Mouse (Mus musculus) cerebellum, adult 9-10 months (tissue): ENCODE data around the gene Fut7.
"Not testable (repeated sequence)": the region's sequence is repeated elsewhere in the genome, so short reads cannot be mapped to it uniquely, and the experiment has no call there.

Source experiments
- DNase-seq: peaks from one replicate; pipeline ENCODE4 v3.0.0; 2022

Fut7 gene

GRCm38 (mm10) chr2:25422587-25423410, at the start of gene Fut7:
Gene Fut7 (plus strand): TSS chr2:25423267.
- DNase-seq: peak; percentile 55

- DNase-seq: no peak
Observed at GRCm38 (mm10) chr2:25373431-25373830, 49.6 kb upstream of the Fut7 start.

GRCm38 (mm10) chr2:25376589-25376988, 46.5 kb upstream of the Fut7 start:
- DNase-seq: peak; percentile 77

- no peak for DNase-seq
Observed at GRCm38 (mm10) chr2:25384492-25384891, 38.6 kb upstream of the Fut7 start.

DNA sequence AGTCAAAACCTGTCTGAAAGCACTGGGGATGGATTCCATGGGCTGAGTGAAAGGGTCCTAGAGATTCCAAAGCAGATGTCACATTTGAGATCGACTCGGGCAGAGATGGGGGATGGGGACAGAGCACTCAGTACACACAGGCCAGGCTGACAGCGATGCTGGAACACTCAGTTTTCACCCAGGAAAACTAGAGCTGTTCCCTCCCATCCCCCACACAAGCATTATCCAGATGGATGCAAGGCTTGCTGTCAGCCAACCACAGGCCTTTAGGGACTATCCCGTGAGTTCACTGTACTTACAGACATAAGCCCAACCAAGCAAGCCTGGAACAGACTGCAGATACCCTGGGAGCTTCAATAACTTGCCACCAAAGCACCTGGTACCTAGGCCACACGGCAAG, 31.8 kb upstream of the Fut7 start:
- DNase-seq: no peak

- DNase-seq: peak; percentile 68
Observed at GRCm38 (mm10) chr2:25394281-25395221, 28.5 kb upstream of the Fut7 start.

DNA sequence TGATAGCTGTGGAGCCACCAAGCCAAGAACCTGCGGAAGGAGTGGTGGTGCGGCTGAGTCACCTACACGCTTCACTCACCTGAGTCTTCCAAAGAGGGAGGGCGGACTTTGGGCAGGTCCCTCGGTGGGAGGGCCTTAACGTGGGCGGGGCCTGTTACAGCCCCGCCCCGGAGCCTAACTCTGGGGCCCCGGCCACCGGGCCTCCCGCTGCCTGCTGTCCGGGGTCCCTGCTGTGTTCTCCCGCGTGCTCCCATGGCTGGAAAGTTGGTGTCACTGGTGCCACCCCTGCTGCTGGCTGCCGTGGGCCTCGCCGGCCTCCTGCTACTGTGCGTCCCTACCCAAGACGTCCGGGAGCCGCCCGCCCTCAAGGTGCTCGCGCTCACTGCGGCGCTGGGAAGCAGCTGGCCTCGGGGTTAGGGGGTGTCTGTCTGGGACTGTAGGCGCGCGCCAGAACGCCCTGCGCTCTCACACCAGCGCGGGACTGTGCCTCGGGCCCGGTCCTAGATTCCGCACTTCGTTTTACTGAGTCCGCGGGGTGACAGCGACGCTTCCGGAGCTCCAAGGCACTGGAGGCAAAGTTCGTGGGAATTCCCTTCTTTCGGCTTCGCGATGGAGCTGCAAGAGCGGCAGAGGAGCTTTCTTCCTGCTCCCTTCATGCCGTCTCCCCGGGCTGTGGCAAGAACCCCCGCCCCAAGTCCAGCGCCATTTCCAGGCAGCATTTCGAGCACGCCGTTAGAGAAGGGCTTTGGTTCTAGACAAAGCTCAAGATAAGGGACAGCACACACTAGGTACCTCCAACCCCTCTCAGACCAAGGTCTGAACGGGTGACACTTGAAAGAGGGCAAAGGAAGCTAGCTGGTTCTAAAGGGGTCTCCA, 27.1 kb upstream of the Fut7 start, which contains the start of gene Entpd2:
Entpd2 (plus strand) TSS at position 154 of the 876 bp plus-strand sequence.
- peak; percentile 67 for DNase-seq

- DNase-seq: peak; percentile 83
Observed at GRCm38 (mm10) chr2:25396597-25396983, 26.5 kb upstream of the Fut7 start.

GRCm38 (mm10) chr2:25397010-25397409, 26.1 kb upstream of the Fut7 start:
- no peak for DNase-seq

DNA sequence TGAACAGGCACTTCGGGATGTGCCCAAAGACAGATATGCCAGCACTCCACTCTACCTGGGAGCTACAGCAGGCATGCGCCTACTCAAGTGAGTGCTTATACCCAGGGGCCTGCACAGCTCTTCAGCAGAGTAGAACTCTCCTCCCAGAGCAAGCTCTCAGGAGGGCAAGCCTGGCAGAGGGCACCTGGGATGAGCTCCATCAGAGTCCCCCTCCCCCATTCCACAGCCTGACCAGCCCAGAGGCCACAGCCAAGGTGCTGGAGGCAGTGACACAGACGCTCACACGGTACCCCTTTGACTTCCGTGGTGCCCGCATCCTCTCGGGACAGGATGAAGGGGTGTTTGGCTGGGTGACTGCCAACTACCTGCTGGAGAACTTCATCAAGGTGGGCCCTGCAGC, 25.0 kb upstream of the Fut7 start:
- DNase-seq: no peak

- no peak for DNase-seq
Observed at GRCm38 (mm10) chr2:25399051-25399450, 24.0 kb upstream of the Fut7 start, which contains the start of gene Npdc1. Gene Npdc1 (plus strand): TSS chr2:25399351.

- DNase-seq: no peak
Observed at GRCm38 (mm10) chr2:25400291-25400690, 22.8 kb upstream of the Fut7 start.

GRCm38 (mm10) chr2:25400764-25401163, 22.3 kb upstream of the Fut7 start:
- peak; percentile 75 for DNase-seq

- DNase-seq: peak; percentile 88
Observed at GRCm38 (mm10) chr2:25402377-25402971, 20.6 kb upstream of the Fut7 start.

DNA sequence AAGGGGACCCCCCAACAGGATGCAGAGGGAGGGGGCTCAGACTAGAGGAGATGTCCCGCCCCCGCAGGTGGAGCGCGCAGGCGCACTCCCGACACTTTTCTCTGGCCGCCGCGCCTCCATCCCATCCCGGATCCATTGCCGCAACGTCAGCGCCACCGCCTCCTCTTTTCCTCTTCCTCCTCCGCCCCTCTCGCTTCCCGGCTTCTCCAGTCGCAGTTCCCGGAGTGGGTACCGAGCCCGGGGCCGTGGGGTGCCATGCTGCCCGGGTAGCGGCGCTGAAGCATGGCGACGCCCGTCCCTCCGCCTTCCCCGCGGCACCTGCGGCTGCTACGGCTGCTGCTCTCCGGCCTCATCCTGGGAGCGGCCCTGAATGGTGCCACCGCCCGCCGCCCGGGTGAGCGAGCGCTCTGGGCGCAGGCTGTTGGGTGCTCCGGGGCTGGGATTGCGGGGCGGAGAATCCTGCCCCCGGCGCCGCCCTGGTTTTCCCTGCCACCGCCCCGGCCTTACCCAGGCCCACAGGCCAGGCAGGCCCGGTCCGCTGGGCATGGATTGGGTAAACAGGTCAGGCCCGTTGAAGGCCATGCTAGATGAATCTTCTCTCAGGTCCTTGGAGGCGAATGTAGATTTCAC, 20.0 kb upstream of the Fut7 start:
- peak; percentile 90 for DNase-seq

GRCm38 (mm10) chr2:25403994-25404393, 19.1 kb upstream of the Fut7 start:
- DNase-seq: no peak

DNA sequence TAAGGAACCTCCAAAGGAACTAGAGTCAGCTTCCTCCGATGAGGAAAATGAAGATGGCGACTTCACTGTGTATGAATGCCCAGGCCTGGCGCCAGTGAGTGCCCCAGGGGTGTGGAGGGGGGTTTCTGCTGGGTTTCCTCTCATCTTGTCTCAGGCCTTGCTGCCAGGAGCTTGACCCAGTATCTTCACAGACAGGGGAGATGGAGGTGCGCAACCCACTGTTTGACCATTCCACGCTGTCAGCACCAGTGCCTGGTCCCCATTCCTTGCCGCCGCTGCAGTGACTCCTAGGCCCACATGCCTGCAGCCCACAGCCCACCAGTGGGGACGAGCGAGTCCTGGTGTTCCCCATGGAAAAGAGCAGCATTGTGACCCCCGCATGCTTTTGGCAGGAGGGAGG, 14.2 kb upstream of the Fut7 start:
- DNase-seq: no peak

DNA sequence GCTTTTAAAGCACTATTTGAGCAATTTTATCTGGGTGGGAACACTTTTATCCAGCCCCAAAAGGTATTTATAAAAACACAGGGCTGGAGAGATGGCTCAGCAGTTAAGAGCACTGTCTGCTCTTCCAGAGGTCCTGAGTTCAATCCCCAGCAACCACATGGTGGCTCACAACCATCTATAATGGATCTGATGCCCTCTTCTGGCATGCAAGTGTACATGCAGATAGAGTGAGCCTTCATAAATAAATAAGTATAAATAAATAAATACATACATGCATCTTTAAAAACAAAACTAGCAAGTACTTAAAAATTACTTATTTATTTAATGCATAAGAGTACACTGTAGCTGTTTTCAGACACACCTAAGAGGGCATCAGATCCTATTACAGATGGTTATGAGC, 9.6 kb upstream of the Fut7 start:
- not testable (repeated sequence) for DNase-seq

DNA sequence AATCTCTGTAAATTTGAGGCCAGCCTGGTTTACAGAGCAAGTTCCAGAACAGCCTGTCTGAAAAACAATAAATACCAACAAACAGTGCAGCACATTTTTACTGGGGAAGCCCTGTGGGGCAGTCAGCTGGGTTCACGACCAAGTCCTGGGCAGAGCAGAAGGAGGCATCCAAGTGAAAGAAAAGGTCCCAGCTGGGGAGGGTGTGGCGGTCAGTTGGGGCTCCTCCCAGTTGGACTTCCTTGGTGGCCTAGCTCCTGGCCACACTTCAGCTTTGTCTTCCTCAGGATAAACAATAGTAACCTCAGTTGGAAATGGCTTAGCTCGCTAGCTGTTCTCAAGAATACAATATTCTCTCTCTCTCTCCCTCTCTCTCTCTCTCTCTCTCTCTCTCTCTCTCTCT, 5.6 kb upstream of the Fut7 start:
- DNase-seq: no peak

DNA sequence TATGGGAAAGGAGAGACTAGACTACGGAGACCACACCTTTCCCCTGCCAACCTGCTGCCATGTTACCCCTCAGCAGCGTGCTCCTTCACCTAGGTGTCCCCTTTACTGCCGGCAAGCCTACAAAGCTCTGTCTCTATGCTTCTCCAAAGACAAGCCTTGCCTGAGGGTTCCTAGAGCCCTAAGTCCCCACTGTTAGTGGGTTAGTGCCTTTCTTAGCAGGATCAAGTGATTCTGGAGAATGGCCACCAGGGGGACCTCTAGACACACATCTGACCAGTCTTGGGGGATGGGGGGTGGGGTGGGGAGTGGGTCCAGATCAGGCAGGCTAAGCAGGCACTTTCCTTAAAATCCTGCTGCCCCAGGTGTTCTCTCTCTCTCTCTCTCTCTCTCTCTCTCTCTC, 1.2 kb upstream of the Fut7 start:
- DNase-seq: peak; percentile 67

GRCm38 (mm10) chr2:25423626-25424025, 559 bp downstream of the Fut7 start:
- no peak for DNase-seq

DNA sequence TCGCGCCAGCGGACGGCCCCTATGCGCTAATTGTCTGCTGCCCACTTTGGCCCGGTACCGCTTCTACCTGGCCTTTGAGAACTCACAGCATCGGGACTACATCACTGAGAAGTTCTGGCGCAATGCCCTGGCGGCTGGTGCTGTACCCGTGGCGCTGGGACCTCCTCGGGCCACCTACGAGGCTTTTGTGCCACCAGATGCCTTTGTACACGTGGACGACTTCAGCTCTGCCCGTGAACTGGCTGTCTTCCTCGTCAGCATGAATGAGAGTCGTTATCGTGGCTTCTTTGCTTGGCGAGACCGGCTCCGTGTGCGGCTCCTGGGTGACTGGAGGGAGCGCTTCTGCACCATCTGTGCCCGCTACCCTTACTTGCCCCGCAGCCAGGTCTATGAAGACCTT, 2.4 kb downstream of the Fut7 start:
- peak; percentile 68 for DNase-seq
